In genomic region chr1:165154162-165154561, GRCm38 (mm10) we compare ENCODE assay signal across 26 mouse cellular contexts. TPM values are rescaled to one million over a fixed set of nuclear protein-coding genes. Genes with fewer than 3 reads are reported as not detected.
DNase-seq lines count a peak whose midpoint lies in the region; ATAC-seq and TF ChIP-seq lines count a peak whose summit lies in the region.
"Had no signal": no experiment of that assay in that cellular context is flagged by ENCODE, and none has a peak within 500 bp of the region (broad histone marks: within the 10 kb centered on the region; RNA-seq: fewer than 3 reads in every experiment).

No protein-coding gene starts in this region.

- no peaks in the 10 kb centered on the region for H3K9me3 ChIP-seq in CH12.LX (replicated peaks; ENCODE audit: low read length)
- H3K9me3 ChIP-seq: embryonic facial prominence, embryonic 10.5 days; heart, embryonic 15.5 days; hindbrain, embryonic 13.5 days; kidney, embryonic 15.5 days; limb, embryonic 10.5 days; liver, embryonic 12.5 days; lung, embryonic 15.5 days; midbrain, embryonic 15.5 days had no signal

- DNase-seq in 416B (ENCODE audit: low read depth) (peak; percentile 78), CH12.LX (ENCODE audit: extremely low read depth) (peak; percentile 37)
- DNase-seq in thymus, postnatal 0 days (ENCODE audit: low spot score) = peak; percentile 75
- DNase-seq in B cell, adult 2 months = no peak
- DNase-seq in left cerebral cortex, adult 18-20 months (ENCODE audit: low spot score in 2 of 2) = no peak
- DNase-seq: adrenal gland, postnatal 36 days; cerebellum, postnatal 10 days; heart, adult 18-20 months had no signal

- no peak for TF ChIP-seq EP300 in CH12.LX (IDR thresholded peaks at IDR 0.05; ENCODE audit: low read length)

- in situ Hi-C loops in CH12.LX (cut with MboI; ENCODE audit: low pct_ligation_motif_present, low pct_unique_long_range_greater_than_20kb, low sequenced_read_pairs) = no loop called here

- dilution Hi-C loops in CH12.LX (cut with MboI; ENCODE audit: extremely low pct_ligation_motif_present, extremely low pct_unique_long_range_greater_than_20kb, low sequenced_read_pairs) = no loop called here

- peak overlapping the region; percentile 40; the same call in 1 of the 2 replicates for H3K4me2 ChIP-seq in CH12.LX (ENCODE audit: insufficient read depth, low read depth, poor library complexity, severe bottlenecking)
- H3K4me2 ChIP-seq: heart, embryonic 15.5 days; hindbrain, embryonic 13.5 days; kidney, embryonic 15.5 days; liver, embryonic 12.5 days; lung, embryonic 15.5 days; midbrain, embryonic 15.5 days had no signal

- no peak for TF ChIP-seq RAD21 in CH12.LX (IDR thresholded peaks at IDR 0.05; ENCODE audit: low read depth, low read length)

- no peaks in the 10 kb centered on the region for H3K79me2 ChIP-seq in CH12.LX (replicated peaks; ENCODE audit: control insufficient read depth, extremely low read depth, insufficient read depth, poor library complexity, severe bottlenecking)

- no peak for TF ChIP-seq CTCF in CH12.LX (conservative IDR thresholded peaks at IDR 0.05 in 1 of 2, IDR thresholded peaks at IDR 0.05 in 1 of 2; ENCODE audit: low read depth in 2 of 2, low read length in 2 of 2)

- peak; percentile 86 for ATAC-seq in megakaryocyte, adult 5-6 weeks (ENCODE audit: poor library complexity, severe bottlenecking)
- no peak for ATAC-seq in erythroblast, adult 5-6 weeks (replicated peaks; ENCODE audit: low FRiP score, poor library complexity, severe bottlenecking)
- ATAC-seq: forebrain, embryonic 14.5 days; liver, embryonic 12.5 days; midbrain, embryonic 15.5 days; Patski had no signal

- H3K36me3 ChIP-seq in CH12.LX (replicated peaks in 1 of 2; ENCODE audit: control insufficient read depth in 1 of 2, insufficient read depth in 1 of 2, low read length in 1 of 2) = no peaks in the 10 kb centered on the region
- H3K36me3 ChIP-seq: embryonic facial prominence, embryonic 10.5 days; heart, embryonic 15.5 days; hindbrain, embryonic 13.5 days; kidney, embryonic 15.5 days; limb, embryonic 10.5 days; liver, embryonic 12.5 days; lung, embryonic 15.5 days; midbrain, embryonic 15.5 days had no signal

- H3K4me3 ChIP-seq in CH12.LX (replicated peaks in 1 of 3; ENCODE audit: low read depth in 2 of 3, low read length in 2 of 3, poor library complexity in 1 of 3) = no peak overlapping the region
- H3K4me3 ChIP-seq: embryonic facial prominence, embryonic 10.5 days; erythroblast, embryonic 14.5 days; heart, embryonic 15.5 days; hindbrain, embryonic 13.5 days; kidney, embryonic 15.5 days; left cerebral cortex, adult 2 months; limb, embryonic 10.5 days; liver, embryonic 12.5 days; lung, embryonic 15.5 days; midbrain, embryonic 15.5 days had no signal

- peaks cover 5 to 20% of the 10 kb centered on the region in 2 experiments; a peak in 3 of 4 replicates for H3K4me1 ChIP-seq in CH12.LX (ENCODE audit: control insufficient read depth in 1 of 2, insufficient read depth in 2 of 2)
- H3K4me1 ChIP-seq: embryonic facial prominence, embryonic 10.5 days; heart, embryonic 15.5 days; hindbrain, embryonic 13.5 days; kidney, embryonic 15.5 days; liver, embryonic 12.5 days; lung, embryonic 15.5 days; midbrain, embryonic 15.5 days had no signal

- H3K27me3 ChIP-seq in CH12.LX (replicated peaks) = no peaks in the 10 kb centered on the region
- H3K27me3 ChIP-seq: heart, embryonic 15.5 days; hindbrain, embryonic 13.5 days; kidney, embryonic 15.5 days; liver, embryonic 12.5 days; lung, embryonic 15.5 days; midbrain, embryonic 15.5 days had no signal

- no peak overlapping the region for H3K27ac ChIP-seq in CH12.LX (ENCODE audit: insufficient read depth, low read depth)
- H3K27ac ChIP-seq: embryonic facial prominence, embryonic 10.5 days; heart, embryonic 15.5 days; hindbrain, embryonic 13.5 days; kidney, embryonic 15.5 days; left cerebral cortex, adult 2 months; limb, embryonic 10.5 days; liver, embryonic 12.5 days; lung, embryonic 15.5 days; macrophage; midbrain, embryonic 15.5 days had no signal

- TF ChIP-seq POLR2A in CH12.LX (IDR thresholded peaks at IDR 0.05; ENCODE audit: low read depth, low read length) = no peak

- no peak overlapping the region for H3K9ac ChIP-seq in CH12.LX (ENCODE audit: insufficient read depth, low read depth)
- H3K9ac ChIP-seq: heart, embryonic 15.5 days; hindbrain, embryonic 13.5 days; kidney, embryonic 15.5 days; liver, embryonic 12.5 days; lung, embryonic 15.5 days; midbrain, embryonic 15.5 days had no signal

TF ChIP-seq in CH12.LX, 34 proteins besides CTCF, POLR2A, EP300 and RAD21:
- TF ChIP-seq HCFC1 (IDR thresholded peaks at IDR 0.05; ENCODE audit: low read depth, low read length) (no peak), ELF1 (IDR thresholded peaks at IDR 0.05; ENCODE audit: low read depth, low read length) (no peak), PAX5 (IDR thresholded peaks at IDR 0.05; ENCODE audit: low read length) (no peak), ZC3H11A (IDR thresholded peaks at IDR 0.05; ENCODE audit: low read depth, low read length) (no peak), ZNF384 (IDR thresholded peaks at IDR 0.05; ENCODE audit: low read depth, low read length) (peak; percentile 54)

RNA-seq across cellular contexts. Expression of gene Tbx19, which starts 6.4 kb away (rescaled TPM):
- 0.04 TPM in 1 of 2 replicates, not detected in the other for total RNA-seq in CH12.LX (2012; rRNA removed)
- total RNA-seq in CH12.LX (2014; rRNA removed) = 0.44 TPM in 1 of 2 replicates, not detected in the other
- 0.52 and 0.66 TPM in 2 replicates for polyA plus RNA-seq in CH12.LX (2012; ENCODE audit: insufficient read length, low read depth)
- not detected in 2 replicates for total RNA-seq in megakaryocyte, adult 5-6 weeks (2015)
- not detected in 2 replicates for total RNA-seq in megakaryocyte, adult 5-6 weeks (2017)
- polyA plus RNA-seq in thymus, postnatal 0 days (2015; fragmentation: Nextera tagmentation; extraction: Ambion mirVana) = 2.8 and 3.9 TPM in 2 replicates
- total RNA-seq in erythroblast, adult 5-6 weeks (2015; ENCODE audit: low replicate concordance) = not detected in 2 replicates
- total RNA-seq in erythroblast, adult 5-6 weeks (2017; ENCODE audit: low replicate concordance) = not detected in 2 replicates
- total RNA-seq in left cerebral cortex, adult 18-20 months (2021) = not detected
- total RNA-seq: gastrocnemius, adult 18-20 months; heart, adult 18-20 months; left cerebral cortex, adult 2 months had no signal
- polyA plus RNA-seq: embryonic facial prominence, embryonic 10.5 days; heart, embryonic 15.5 days; hindbrain, embryonic 13.5 days; limb, embryonic 10.5 days; liver, embryonic 12.5 days; macrophage; neural tube, embryonic 11.5 days; Patski; stomach, embryonic 16.5 days had no signal

RNA-seq across cellular contexts. Expression of gene Sft2d2, which starts 40.1 kb away (rescaled TPM):
- total RNA-seq in CH12.LX (2012; rRNA removed) = 16.8 and 27.2 TPM in 2 replicates
- total RNA-seq in CH12.LX (2014; rRNA removed) = 25.2 and 26.0 TPM in 2 replicates
- 30.0 and 31.6 TPM in 2 replicates for polyA plus RNA-seq in CH12.LX (2012; ENCODE audit: insufficient read length, low read depth)
- total RNA-seq in megakaryocyte, adult 5-6 weeks (2015) = 36.7 and 40.6 TPM in 2 replicates
- 43.9 and 46.4 TPM in 2 replicates for total RNA-seq in megakaryocyte, adult 5-6 weeks (2017)
- 21.6 and 22.8 TPM in 2 replicates for polyA plus RNA-seq in thymus, postnatal 0 days (2015; fragmentation: Nextera tagmentation; extraction: Ambion mirVana)
- 7.9 and 11.5 TPM in 2 replicates for total RNA-seq in erythroblast, adult 5-6 weeks (2015; ENCODE audit: low replicate concordance)
- 7.1 and 10.3 TPM in 2 replicates for total RNA-seq in erythroblast, adult 5-6 weeks (2017; ENCODE audit: low replicate concordance)
- 10 to 100 TPM; 16.4 to 17.1 TPM for total RNA-seq in left cerebral cortex, adult 18-20 months (2021)

Comparison
In these comparisons a context has a peak if more than half of its experiments do, and no peak if none do; other contexts are left out.
1. DNase-seq: peak in 416B (single experiment), CH12.LX (single experiment) and thymus, postnatal 0 days (single experiment); none in B cell, adult 2 months (0 of 2) and left cerebral cortex, adult 18-20 months (0 of 2).